Mouse (Mus musculus) layer of hippocampus, adult 18-20 months (tissue): ENCODE results near the gene Tmx4. TPM values are rescaled to one million over a fixed set of nuclear protein-coding genes. Genes with fewer than 3 reads are reported as not detected.
"Not testable (repeated sequence)": the region's sequence is repeated elsewhere in the genome, so short reads cannot be mapped to it uniquely, and the experiment has no call there.

Experiments used
- DNase-seq, 2 experiments: peaks; one replicate each; pipeline ENCODE4 v3.0.0; 2022; ENCODE audit warnings: low spot score in 2 of 2
- long read RNA-seq: library from polyadenylated mRNA; stranded (forward); transcript quantifications from one replicate; pipeline ENCODE4 v2.0.0, GENCODE M21; 2021
- total RNA-seq, 2 experiments: library from RNA; stranded (reverse); gene quantifications; 2 replicates each; pipeline ENCODE4 v1.2.3; 2021

The Tmx4 gene
- total RNA-seq: 100 to 1,000 TPM; 169 to 174 TPM
- long read RNA-seq, full-length matches to known transcripts: 130 of 157 reads
- long read RNA-seq, partial matches to known transcripts: 1 of 157 reads
- long read RNA-seq, other reads (novel, unspliced or antisense): 26 of 157 reads

- peak; percentile 97 to 98 for DNase-seq
Observed at GRCm38 (mm10) chr2:134643514-134644300, at the start of gene Tmx4. Gene Tmx4 (minus strand): TSS chr2:134644145.

- DNase-seq: no peak
Observed at GRCm38 (mm10) chr2:134692125-134692524, 48.2 kb upstream of the Tmx4 start.

- DNase-seq: peak in 1 of 2 experiments; percentile 27
Observed at GRCm38 (mm10) chr2:134691055-134691454, 47.1 kb upstream of the Tmx4 start.

GRCm38 (mm10) chr2:134682326-134682725 lies 38.4 kb upstream of the Tmx4 start:
- no peak for DNase-seq

GRCm38 (mm10) chr2:134681271-134681961 lies 37.5 kb upstream of the Tmx4 start:
- peak; percentile 34 to 86 for DNase-seq

GRCm38 (mm10) chr2:134679567-134679966 lies 35.6 kb upstream of the Tmx4 start:
- DNase-seq: no peak

GRCm38 (mm10) chr2:134675465-134675864 lies 31.5 kb upstream of the Tmx4 start:
- DNase-seq: no peak

- DNase-seq: peak in 1 of 2 experiments; percentile 44
Observed at GRCm38 (mm10) chr2:134673604-134674003, 29.7 kb upstream of the Tmx4 start.

- DNase-seq: no peak
Observed at GRCm38 (mm10) chr2:134656477-134656876, 12.5 kb upstream of the Tmx4 start.

GRCm38 (mm10) chr2:134654668-134655067 lies 10.7 kb upstream of the Tmx4 start:
- DNase-seq: no peak

GRCm38 (mm10) chr2:134652759-134653158 lies 8.8 kb upstream of the Tmx4 start:
- DNase-seq: no peak

- peak in 1 of 2 experiments; percentile 19 for DNase-seq
Observed at GRCm38 (mm10) chr2:134648999-134649398, 5.1 kb upstream of the Tmx4 start.

GRCm38 (mm10) chr2:134645752-134646151 lies 1.8 kb upstream of the Tmx4 start:
- peak in 1 of 2 experiments; percentile 21 for DNase-seq

- no peak for DNase-seq
Observed at GRCm38 (mm10) chr2:134645166-134645565, 1.2 kb upstream of the Tmx4 start.

- DNase-seq: no peak
Observed at GRCm38 (mm10) chr2:134644301-134644912, 462 bp upstream of the Tmx4 start.

- DNase-seq: no peak
Observed at GRCm38 (mm10) chr2:134642377-134642776, 1.6 kb downstream of the Tmx4 start.

GRCm38 (mm10) chr2:134641372-134641771 lies 2.6 kb downstream of the Tmx4 start:
- no peak for DNase-seq

GRCm38 (mm10) chr2:134640398-134640797 lies 3.5 kb downstream of the Tmx4 start:
- DNase-seq: no peak

GRCm38 (mm10) chr2:134628541-134628940 lies 15.4 kb downstream of the Tmx4 start:
- DNase-seq: not testable (repeated sequence)

GRCm38 (mm10) chr2:134604935-134605334 lies 39.0 kb downstream of the Tmx4 start:
- DNase-seq: no peak

GRCm38 (mm10) chr2:134591081-134591694 lies 52.8 kb downstream of the Tmx4 start:
- no peak for DNase-seq
